Mouse (Mus musculus) cerebellum, postnatal 14 days (tissue): ENCODE data around the gene Laptm4a.

Source experiments
- DNase-seq, 2 experiments: peaks; one replicate each; pipeline ENCODE4 v3.0.0; 2021; ENCODE audit warnings: mixed read lengths in 2 of 2

Gene Laptm4a

DNA sequence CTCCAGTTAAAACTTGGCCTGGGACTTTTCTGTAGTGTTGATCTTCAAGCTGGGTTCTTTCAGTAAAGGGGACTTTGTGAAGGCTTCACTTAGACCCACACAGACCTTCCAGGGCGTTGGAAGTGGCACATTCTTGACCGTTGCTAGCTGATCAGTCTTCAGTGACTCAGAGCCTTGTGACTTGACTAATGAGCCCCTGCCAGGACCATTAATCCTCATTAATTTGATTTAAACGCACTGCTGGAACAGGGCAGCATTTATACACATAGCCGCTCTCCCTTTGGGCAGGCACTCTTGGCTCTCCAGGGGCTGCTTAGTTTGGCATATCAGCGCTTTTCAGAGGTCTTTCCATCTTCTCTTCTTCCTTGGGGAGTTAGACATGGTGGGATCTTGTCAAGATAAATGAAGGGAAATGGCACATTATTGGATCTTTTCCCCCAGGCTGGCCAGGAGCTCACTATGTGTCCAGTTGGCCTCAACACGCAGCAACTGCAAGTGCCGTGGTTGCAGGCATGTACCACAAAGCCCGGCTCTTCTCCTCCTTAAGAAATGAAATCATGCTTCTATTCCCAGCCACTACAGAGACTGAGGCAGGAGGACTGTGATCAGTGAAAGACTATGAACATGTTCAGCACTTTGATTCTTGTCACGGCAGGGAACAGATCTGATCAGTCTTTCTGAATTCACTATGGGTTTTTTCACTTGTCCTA, 40.3 kb downstream of the Laptm4a start:
- DNase-seq = no peak

DNA sequence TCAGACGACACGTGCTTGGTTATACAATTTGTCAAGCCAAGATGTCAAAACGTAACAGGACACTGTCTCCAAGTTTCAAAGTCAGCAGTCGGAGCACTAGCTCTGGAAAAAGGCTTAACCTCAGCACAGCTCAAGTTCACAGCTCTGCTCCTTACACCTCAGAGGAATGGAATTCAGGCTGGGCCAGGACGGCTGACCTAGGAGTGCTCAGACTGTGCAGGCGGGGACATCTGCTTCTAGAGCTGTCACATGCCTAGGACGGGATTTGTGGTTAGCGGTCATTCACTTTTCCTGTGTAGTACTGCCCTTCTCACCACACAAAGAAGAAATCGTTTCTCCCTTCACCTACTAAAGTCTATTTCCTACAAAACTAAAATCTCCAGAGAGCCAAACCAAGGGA, 48.4 kb downstream of the Laptm4a start:
- DNase-seq = no peak

DNA sequence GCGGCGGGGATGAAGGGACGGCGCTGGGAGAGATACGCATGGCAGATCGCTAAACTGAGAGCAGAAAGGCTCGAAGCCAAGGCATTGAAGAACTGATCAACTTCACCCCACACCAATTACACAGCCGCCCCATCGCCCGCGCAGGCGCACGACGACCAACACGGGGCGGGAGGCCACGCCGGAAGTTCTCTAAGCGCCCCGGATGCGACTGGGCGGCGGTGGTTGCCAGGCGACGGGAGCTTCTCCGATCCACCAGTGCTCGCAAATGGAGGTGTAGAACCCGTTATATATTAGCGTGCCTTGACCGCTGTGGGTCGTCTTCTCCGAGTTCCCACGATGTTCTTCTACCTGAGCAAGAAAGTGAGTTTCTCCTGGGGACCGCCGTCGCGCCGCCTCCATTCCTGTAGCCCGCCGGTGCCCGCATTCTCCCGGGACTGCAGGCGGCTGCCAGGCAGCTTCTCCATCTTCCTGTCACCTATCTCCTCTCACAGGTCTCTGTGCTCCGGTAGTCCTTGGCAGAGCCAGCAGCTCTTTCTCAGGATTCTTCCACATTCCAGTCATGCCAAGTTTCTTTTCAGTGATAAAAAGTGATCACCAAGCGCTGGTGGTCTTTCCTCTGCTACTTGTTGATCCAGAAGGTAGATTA, 52.5 kb downstream of the Laptm4a start, which contains the start of gene Wdr35:
TSS of gene Wdr35 (plus strand) at position 73 of the 646 bp plus-strand sequence.
- DNase-seq = peak; percentile 94

DNA sequence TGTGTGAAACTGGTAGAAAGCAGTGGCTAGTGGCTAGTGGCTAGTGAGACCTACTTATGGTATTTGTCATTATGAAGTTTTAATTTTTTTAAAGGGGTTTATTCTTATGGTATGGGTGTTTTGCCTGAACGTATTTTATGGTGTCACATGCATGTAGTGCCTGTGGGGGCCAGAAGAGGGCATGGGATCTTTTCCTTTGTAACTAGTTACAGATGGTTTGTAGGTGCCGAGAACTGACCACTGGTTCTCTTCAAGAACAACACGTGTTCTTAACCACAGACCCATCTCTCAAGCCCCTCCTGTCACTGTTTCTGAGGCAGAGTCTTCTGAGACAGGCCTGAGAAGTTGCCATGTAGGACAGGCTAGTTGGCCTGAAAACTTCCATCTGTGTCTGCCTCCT, 53.6 kb downstream of the Laptm4a start:
- no peak for DNase-seq
